ENCODE assay signal across 8 mouse cellular contexts in genomic region chr19:41481030-41481886, GRCm38 (mm10). TPM values are rescaled to one million over a fixed set of nuclear protein-coding genes. Genes with fewer than 3 reads are reported as not detected.
DNase-seq lines count a peak whose midpoint lies in the region; ATAC-seq and TF ChIP-seq lines count a peak whose summit lies in the region.

No protein-coding gene starts in this region.

- H3K36me3 ChIP-seq in CH12.LX (replicated peaks in 1 of 2; ENCODE audit: control insufficient read depth in 1 of 2, insufficient read depth in 1 of 2, low read length in 1 of 2), result peaks cover 0 to 2% of the 10 kb centered on the region in 2 experiments
- no peaks in the 10 kb centered on the region for H3K36me3 ChIP-seq in heart, embryonic 16.5 days (ENCODE audit: control insufficient read depth, insufficient read depth)
- H3K36me3 ChIP-seq in lung, postnatal 0 days (ENCODE audit: insufficient read depth, low read length), result no peaks in the 10 kb centered on the region

- TF ChIP-seq CTCF in CH12.LX (conservative IDR thresholded peaks at IDR 0.05 in 1 of 2, IDR thresholded peaks at IDR 0.05 in 1 of 2; ENCODE audit: low read depth in 2 of 2, low read length in 2 of 2), result peak; percentile 76 to 89
- TF ChIP-seq CTCF in lung, postnatal 0 days (IDR thresholded peaks at IDR 0.05), result peak; percentile 87

- WGBS in heart, embryonic 16.5 days, result 8% methylated on average over 15 of the region's 15 CpGs
- 10% methylated on average over 15 of the region's 15 CpGs for WGBS in lung, postnatal 0 days

- peak; percentile 72 for DNase-seq in CH12.LX (ENCODE audit: extremely low read depth)
- peak; percentile 19 for DNase-seq in T-cell, adult 2 months (ENCODE audit: low spot score)
- DNase-seq in embryo, embryonic 11.5 days (ENCODE audit: low read depth, low spot score), result peak; percentile 63
- peak; percentile 55 for DNase-seq in kidney, postnatal 14 days
- peak; percentile 82 for DNase-seq in lung, postnatal 0 days (ENCODE audit: low spot score)
- DNase-seq in retina, adult 2 months (ENCODE audit: low read depth, low spot score), result peak; percentile 50

- TF ChIP-seq EP300 in CH12.LX (IDR thresholded peaks at IDR 0.05; ENCODE audit: low read length), result 0 out of 2 replicates have a peak, but pooled peaks have one; percentile 4
- no peak for TF ChIP-seq EP300 in lung, postnatal 0 days (IDR thresholded peaks at IDR 0.05)

- TF ChIP-seq RAD21 in CH12.LX (IDR thresholded peaks at IDR 0.05; ENCODE audit: low read depth, low read length), result peak; percentile 61

- peak; percentile 25; the same call in 1 of the 2 replicates for TF ChIP-seq POLR2A in CH12.LX (IDR thresholded peaks at IDR 0.05; ENCODE audit: low read depth, low read length)

- no peaks in the 10 kb centered on the region for H3K27me3 ChIP-seq in CH12.LX (replicated peaks)
- no peaks in the 10 kb centered on the region for H3K27me3 ChIP-seq in heart, embryonic 16.5 days (ENCODE audit: control insufficient read depth, insufficient read depth, low read length)
- no peaks in the 10 kb centered on the region for H3K27me3 ChIP-seq in lung, postnatal 0 days (replicated peaks; ENCODE audit: insufficient read depth, low read length)

- H3K4me3 ChIP-seq in CH12.LX (replicated peaks in 1 of 3; ENCODE audit: low read depth in 2 of 3, low read length in 2 of 3, poor library complexity in 1 of 3), result peak overlapping the region; percentile 62 to 84 (median 72)
- H3K4me3 ChIP-seq in heart, embryonic 16.5 days (ENCODE audit: low read length), result peak overlapping the region; percentile 99
- H3K4me3 ChIP-seq in lung, postnatal 0 days (ENCODE audit: low read depth, low read length), result peak overlapping the region; percentile 88

- no peak for ATAC-seq in heart, embryonic 16.5 days (replicated peaks; ENCODE audit: extremely low read depth, insufficient read depth, low FRiP score)
- no peak for ATAC-seq in lung, postnatal 0 days
- no peak for ATAC-seq in activated CD4-positive, CD25-positive, alpha-beta regulatory T cell, adult 4 months

- H3K9ac ChIP-seq in CH12.LX (ENCODE audit: insufficient read depth, low read depth), result peak overlapping the region; percentile 80
- peak overlapping the region; percentile 99 for H3K9ac ChIP-seq in heart, embryonic 16.5 days (ENCODE audit: low read length)
- no peak overlapping the region for H3K9ac ChIP-seq in lung, postnatal 0 days (replicated peaks; ENCODE audit: low read depth)

- peak overlapping the region; percentile 76 for H3K27ac ChIP-seq in CH12.LX (ENCODE audit: insufficient read depth, low read depth)
- H3K27ac ChIP-seq in heart, embryonic 16.5 days (ENCODE audit: low read length), result peak overlapping the region; percentile 99
- peak overlapping the region; percentile 43 for H3K27ac ChIP-seq in lung, postnatal 0 days (ENCODE audit: low read length)

- H3K4me2 ChIP-seq in CH12.LX (ENCODE audit: insufficient read depth, low read depth, poor library complexity, severe bottlenecking), result peak overlapping the region; percentile 90
- H3K4me2 ChIP-seq in heart, embryonic 16.5 days (ENCODE audit: low read depth, low read length), result peak overlapping the region; percentile 76
- H3K4me2 ChIP-seq in lung, postnatal 0 days (replicated peaks; ENCODE audit: low read depth, low read length), result peak overlapping the region; percentile 83

- no peaks in the 10 kb centered on the region for H3K9me3 ChIP-seq in CH12.LX (replicated peaks; ENCODE audit: low read length)
- no peaks in the 10 kb centered on the region for H3K9me3 ChIP-seq in heart, embryonic 16.5 days (replicated peaks; ENCODE audit: control insufficient read depth, low read length)
- H3K9me3 ChIP-seq in lung, postnatal 0 days (ENCODE audit: low read length), result no peaks in the 10 kb centered on the region

- in situ Hi-C loops in CH12.LX (cut with MboI; ENCODE audit: low pct_ligation_motif_present, low pct_unique_long_range_greater_than_20kb, low sequenced_read_pairs), result no loop called here

- H3K4me1 ChIP-seq in CH12.LX (ENCODE audit: control insufficient read depth in 1 of 2, insufficient read depth in 2 of 2), result peaks cover 0 to 22% of the 10 kb centered on the region in 2 experiments; a peak in 2 of 4 replicates
- H3K4me1 ChIP-seq in heart, embryonic 16.5 days (ENCODE audit: control insufficient read depth, insufficient read depth, low read length), result peaks cover 19% of the 10 kb centered on the region
- H3K4me1 ChIP-seq in lung, postnatal 0 days (ENCODE audit: insufficient read depth, low read depth, low read length), result no peaks in the 10 kb centered on the region

- dilution Hi-C loops in CH12.LX (cut with MboI; ENCODE audit: extremely low pct_ligation_motif_present, extremely low pct_unique_long_range_greater_than_20kb, low sequenced_read_pairs), result no loop called here

- H3K79me2 ChIP-seq in CH12.LX (replicated peaks; ENCODE audit: control insufficient read depth, extremely low read depth, insufficient read depth, poor library complexity, severe bottlenecking), result peaks cover 29% of the 10 kb centered on the region

TF ChIP-seq in CH12.LX, 34 proteins besides CTCF, POLR2A, EP300 and RAD21:
- TF ChIP-seq JUND (conservative IDR thresholded peaks at IDR 0.05; ENCODE audit: low read depth, low read length) (0 out of 2 replicates have a peak, but pooled peaks have one; percentile 29), ZNF384 (IDR thresholded peaks at IDR 0.05; ENCODE audit: low read depth, low read length) (peak; percentile 23), MXI1 (IDR thresholded peaks at IDR 0.05; ENCODE audit: low read depth, low read length) (no peak), MAX (IDR thresholded peaks at IDR 0.05; ENCODE audit: low read length) (no peak), MAFK (IDR thresholded peaks at IDR 0.05; ENCODE audit: insufficient replicate concordance, low read length) (no peak), ZMIZ1 (IDR thresholded peaks at IDR 0.05; ENCODE audit: low read depth, low read length) (no peak), KAT2A (IDR thresholded peaks at IDR 0.05; ENCODE audit: insufficient replicate concordance, low read length) (no peak), MEF2A (IDR thresholded peaks at IDR 0.05; ENCODE audit: borderline replicate concordance, low read depth, low read length) (no peak), POLR2AphosphoS2 (IDR thresholded peaks at IDR 0.05; ENCODE audit: low read depth, low read length) (no peak), TBP (conservative IDR thresholded peaks at IDR 0.05; ENCODE audit: low read depth, low read length) (peak; percentile 27; the same call in 1 of the 2 replicates), TCF12 (IDR thresholded peaks at IDR 0.05; ENCODE audit: low read depth, low read length) (0 out of 2 replicates have a peak, but pooled peaks have one; percentile 32), BHLHE40 (IDR thresholded peaks at IDR 0.05; ENCODE audit: low read depth, low read length) (no peak), CHD2 (IDR thresholded peaks at IDR 0.05; ENCODE audit: low read length) (no peak), MYC (IDR thresholded peaks at IDR 0.05; ENCODE audit: low read depth, low read length) (peak; percentile 52; the same call in 1 of the 2 replicates), NELFE (IDR thresholded peaks at IDR 0.05; ENCODE audit: low read depth, low read length) (no peak), CHD1 (IDR thresholded peaks at IDR 0.05; ENCODE audit: low read depth, low read length) (no peak), UBTF (IDR thresholded peaks at IDR 0.05; ENCODE audit: low read depth, low read length) (no peak), ELF1 (IDR thresholded peaks at IDR 0.05; ENCODE audit: low read depth, low read length) (peak; percentile 64), MAZ (IDR thresholded peaks at IDR 0.05; ENCODE audit: low read depth, low read length) (no peak), RCOR1 (conservative IDR thresholded peaks at IDR 0.05; ENCODE audit: low read depth, low read length) (no peak), SMC3 (IDR thresholded peaks at IDR 0.05; ENCODE audit: low read depth, low read length) (peak; percentile 62), ZKSCAN1 (IDR thresholded peaks at IDR 0.05; ENCODE audit: borderline replicate concordance, low read depth, low read length) (no peak), NRF1 (IDR thresholded peaks at IDR 0.05; ENCODE audit: low read depth, low read length) (no peak), USF1 (IDR thresholded peaks at IDR 0.05; ENCODE audit: low read depth, low read length) (no peak), HCFC1 (IDR thresholded peaks at IDR 0.05; ENCODE audit: low read depth, low read length) (no peak), SIN3A (IDR thresholded peaks at IDR 0.05; ENCODE audit: low read length) (peak; percentile 4), ZC3H11A (IDR thresholded peaks at IDR 0.05; ENCODE audit: low read depth, low read length) (no peak), ETS1 (conservative IDR thresholded peaks at IDR 0.05; ENCODE audit: low read depth, low read length) (no peak), JUN (IDR thresholded peaks at IDR 0.05; ENCODE audit: insufficient read depth, low read depth, low read length) (no peak), E2F4 (IDR thresholded peaks at IDR 0.05; ENCODE audit: insufficient replicate concordance, low read depth, low read length) (no peak), PAX5 (IDR thresholded peaks at IDR 0.05; ENCODE audit: low read length) (no peak), IRF4 (IDR thresholded peaks at IDR 0.05; ENCODE audit: low read depth, low read length) (0 out of 2 replicates have a peak, but pooled peaks have one; percentile 35), USF2 (conservative IDR thresholded peaks at IDR 0.05; ENCODE audit: low read depth, low read length) (no peak), GABPA (IDR thresholded peaks at IDR 0.05; ENCODE audit: insufficient replicate concordance, low read depth, low read length) (no peak)
TF ChIP-seq in CH12.LX: peak in this region for 9.

RNA-seq across cellular contexts. Expression of gene Lcor, which starts 1.2 kb away (rescaled TPM):
- 3.4 and 4.4 TPM in 2 replicates for total RNA-seq in CH12.LX (2012; rRNA removed)
- total RNA-seq in CH12.LX (2014; rRNA removed), result 2.9 and 3.5 TPM in 2 replicates
- 4.7 and 4.8 TPM in 2 replicates for polyA plus RNA-seq in CH12.LX (2012; ENCODE audit: insufficient read length, low read depth)
- polyA plus RNA-seq in heart, embryonic 16.5 days (2015; fragmentation: Nextera tagmentation; extraction: Ambion mirVana), result 7.2 and 8.2 TPM in 2 replicates
- 10.8 and 13.3 TPM in 2 replicates for polyA plus RNA-seq in lung, postnatal 0 days (2015; fragmentation: Nextera tagmentation; extraction: Ambion mirVana)
- 10 to 100 TPM; 13.2 to 15.6 TPM for polyA plus RNA-seq in activated CD4-positive, CD25-positive, alpha-beta regulatory T cell, adult 4 months (2017; shearing (Covaris generic))

Comparison
In these comparisons a context has a peak if more than half of its experiments do, and no peak if none do; other contexts are left out.
1. DNase-seq: peak in every context shown above with its lines; median percentile 82 in lung, postnatal 0 days; 72 in CH12.LX; 63 in embryo, embryonic 11.5 days; 55 in kidney, postnatal 14 days; 50 in retina, adult 2 months; 19 in T-cell, adult 2 months.
2. H3K27ac ChIP-seq: peak in every context shown above with its lines; median percentile 99 in heart, embryonic 16.5 days; 76 in CH12.LX; 43 in lung, postnatal 0 days.